Comparison of ENCODE assay signal across 8 mouse cellular contexts in the genomic region with DNA sequence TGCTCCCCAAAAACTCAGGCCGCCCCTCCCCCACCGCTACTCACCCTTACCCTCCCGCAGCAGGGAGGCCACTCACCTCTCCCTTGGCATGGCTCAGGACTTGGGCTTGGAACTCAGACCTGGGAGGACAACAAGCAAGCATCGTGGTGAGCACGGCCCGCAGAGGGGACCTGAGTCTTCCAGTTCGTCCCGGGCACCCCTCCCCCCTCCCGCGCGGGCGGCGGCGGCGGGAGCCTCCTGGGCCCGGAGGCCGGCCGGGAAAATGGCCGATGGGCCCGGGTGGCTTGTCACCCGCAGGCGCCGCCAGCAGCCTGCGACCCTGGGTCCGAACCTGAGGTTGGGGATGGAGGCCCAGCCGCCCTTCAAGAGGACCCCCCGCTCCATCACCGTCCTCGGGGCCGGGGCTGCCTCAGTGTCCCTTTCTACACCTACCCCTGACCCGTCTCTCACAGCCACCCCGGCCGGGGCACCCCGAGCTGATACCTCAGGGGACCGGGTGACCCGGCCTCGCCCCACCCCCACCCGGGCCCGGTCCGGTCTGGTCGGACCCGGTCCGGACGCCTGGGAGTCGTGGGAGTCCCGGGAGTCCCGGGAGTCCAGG. TPM values are rescaled to one million over a fixed set of nuclear protein-coding genes. Genes with fewer than 3 reads are reported as not detected.
DNase-seq lines count a peak whose midpoint lies in the region; ATAC-seq and TF ChIP-seq lines count a peak whose summit lies in the region.

No protein-coding gene starts in this region.

- TF ChIP-seq POLR2A in small intestine, adult 2 months (IDR thresholded peaks at IDR 0.05; ENCODE audit: low read depth, low read length) = no peak

- H3K9ac ChIP-seq in ES-E14 (ENCODE audit: insufficient read depth, low read depth, low read length, poor library complexity, severe bottlenecking) = peak overlapping the region; percentile 89
- peak overlapping the region; percentile 88 for H3K9ac ChIP-seq in kidney, embryonic 14.5 days (ENCODE audit: low read depth, low read length)
- H3K9ac ChIP-seq in lung, embryonic 14.5 days = peak overlapping the region; percentile 84

- peak overlapping the region; percentile 92 for H3K4me2 ChIP-seq in kidney, embryonic 14.5 days (replicated peaks; ENCODE audit: low read depth, low read length)
- peak overlapping the region; percentile 92 for H3K4me2 ChIP-seq in lung, embryonic 14.5 days

- DNase-seq in A20 (ENCODE audit: low read depth, low spot score) = peak; percentile 75
- no peak for DNase-seq in ES-E14 (ENCODE audit: low read depth, low spot score)
- peak; percentile 78 for DNase-seq in cerebellum, adult 9-10 months
- peak; percentile 43 for DNase-seq in lung, embryonic 14.5 days

- peak overlapping the region; percentile 82 to 88 for H3K4me3 ChIP-seq in ES-E14 (ENCODE audit: insufficient read depth in 1 of 2, low read depth in 1 of 2, low read length in 2 of 2, poor library complexity in 1 of 2, severe bottlenecking in 1 of 2)
- peak overlapping the region; percentile 89 for H3K4me3 ChIP-seq in kidney, embryonic 14.5 days (ENCODE audit: low read length)
- peak overlapping the region; percentile 89 for H3K4me3 ChIP-seq in lung, embryonic 14.5 days (ENCODE audit: low read depth, low read length)
- H3K4me3 ChIP-seq in small intestine, adult 2 months (ENCODE audit: low read depth, low read length) = peak overlapping the region; percentile 89

- H3K4me1 ChIP-seq in ES-E14 (ENCODE audit: control insufficient read depth in 2 of 2, insufficient read depth in 2 of 2, low read length in 2 of 2, poor library complexity in 1 of 2) = peaks cover 6 to 20% of the 10 kb centered on the region in 2 experiments
- peaks cover 20% of the 10 kb centered on the region for H3K4me1 ChIP-seq in kidney, embryonic 14.5 days (ENCODE audit: control insufficient read depth, insufficient read depth, low read length)
- H3K4me1 ChIP-seq in lung, embryonic 14.5 days (ENCODE audit: insufficient read depth) = peaks cover 15% of the 10 kb centered on the region
- H3K4me1 ChIP-seq in small intestine, adult 2 months (ENCODE audit: control insufficient read depth, insufficient read depth, insufficient read length, low read length) = peaks cover 10% of the 10 kb centered on the region

- H3K36me3 ChIP-seq in ES-E14 (ENCODE audit: control insufficient read depth, insufficient read depth, low read length, poor library complexity, severe bottlenecking) = peaks cover 31% of the 10 kb centered on the region
- H3K36me3 ChIP-seq in kidney, embryonic 14.5 days (ENCODE audit: control insufficient read depth, insufficient read depth, low read length) = peaks cover 20% of the 10 kb centered on the region
- peaks cover 33% of the 10 kb centered on the region for H3K36me3 ChIP-seq in lung, embryonic 14.5 days (ENCODE audit: insufficient read depth)
- no peaks in the 10 kb centered on the region for H3K36me3 ChIP-seq in small intestine, adult 2 months (ENCODE audit: control insufficient read depth, insufficient read depth, low read length)

- under 1% methylated on average over 47 of the region's 47 CpGs for WGBS in kidney, embryonic 14.5 days
- under 1% methylated on average over 45 of the region's 47 CpGs for WGBS in lung, embryonic 14.5 days
- WGBS in small intestine, adult 2 months = 1% methylated on average over 46 of the region's 47 CpGs

- ATAC-seq in granulocyte monocyte progenitor cell, adult 5-6 weeks (replicated peaks; ENCODE audit: poor library complexity, severe bottlenecking) = peak; percentile 3; the same call in 1 of the 2 replicates
- peak; percentile 50 for ATAC-seq in kidney, embryonic 14.5 days (ENCODE audit: low FRiP score, low TSS enrichment)
- ATAC-seq in lung, embryonic 14.5 days (ENCODE audit: insufficient read depth) = peak; percentile 3
- no peak for ATAC-seq in activated CD4-positive, CD25-positive, alpha-beta regulatory T cell, adult 4 months

- in situ Hi-C loops in ES-E14 (cut with MboI; ENCODE audit: low sequenced_read_pairs in 2 of 2, unreplicated experiment in 2 of 2) = no loop called here

- H3K27me3 ChIP-seq in kidney, embryonic 14.5 days (ENCODE audit: control insufficient read depth, insufficient read depth, low read length) = no peaks in the 10 kb centered on the region
- no peaks in the 10 kb centered on the region for H3K27me3 ChIP-seq in lung, embryonic 14.5 days (ENCODE audit: insufficient read depth, low read length)
- no peaks in the 10 kb centered on the region for H3K27me3 ChIP-seq in small intestine, adult 2 months (ENCODE audit: control insufficient read depth, insufficient read depth, low read length)

- no peaks in the 10 kb centered on the region for H3K9me3 ChIP-seq in ES-E14 (ENCODE audit: control insufficient read depth, insufficient read depth, low read depth, low read length)
- no peaks in the 10 kb centered on the region for H3K9me3 ChIP-seq in kidney, embryonic 14.5 days (ENCODE audit: control insufficient read depth, low read length)
- H3K9me3 ChIP-seq in lung, embryonic 14.5 days (ENCODE audit: low read depth, low read length) = no peaks in the 10 kb centered on the region

- no peak for TF ChIP-seq CTCF in lung, embryonic 14.5 days (IDR thresholded peaks at IDR 0.05; ENCODE audit: low read depth)
- TF ChIP-seq CTCF in small intestine, adult 2 months (IDR thresholded peaks at IDR 0.05; ENCODE audit: extremely low read depth, insufficient read length, insufficient replicate concordance, low read depth, low read length) = no peak

- peak overlapping the region; percentile 54 for H3K27ac ChIP-seq in ES-E14 (ENCODE audit: insufficient read depth, low read depth, low read length, poor library complexity, severe bottlenecking)
- peak overlapping the region; percentile 76 for H3K27ac ChIP-seq in kidney, embryonic 14.5 days (ENCODE audit: low read depth, low read length)
- peak overlapping the region; percentile 60 for H3K27ac ChIP-seq in lung, embryonic 14.5 days (ENCODE audit: low read depth)
- no peak overlapping the region for H3K27ac ChIP-seq in small intestine, adult 2 months (ENCODE audit: insufficient read depth, low read depth, low read length)

TF ChIP-seq in ES-E14, 5 proteins besides CTCF, POLR2A, EP300 and RAD21:
- TF ChIP-seq CHD2 (IDR thresholded peaks at IDR 0.05; ENCODE audit: low read depth, low read length) = no peak
- no peak for TF ChIP-seq HCFC1 (IDR thresholded peaks at IDR 0.05; ENCODE audit: borderline replicate concordance, insufficient read depth, low read length)
- TF ChIP-seq ZNF384 (IDR thresholded peaks at IDR 0.05; ENCODE audit: low read depth, low read length) = no peak
- TF ChIP-seq MAFK (IDR thresholded peaks at IDR 0.05; ENCODE audit: insufficient read depth, low read depth, low read length) = no peak
- no peak for TF ChIP-seq ZC3H11A (IDR thresholded peaks at IDR 0.05; ENCODE audit: borderline replicate concordance, low read depth, low read length)

RNA-seq across cellular contexts. Expression of gene Ccne1, which starts 0.5 kb away (rescaled TPM):
- total RNA-seq in ES-E14 (2012; rRNA removed) = 194 and 278 TPM in 2 replicates
- 22.4 and 23.1 TPM in 2 replicates for total RNA-seq in granulocyte monocyte progenitor cell, adult 5-6 weeks (2014; fragmentation: Nextera tagmentation)
- 20.9 and 25.7 TPM in 2 replicates for total RNA-seq in granulocyte monocyte progenitor cell, adult 5-6 weeks (2017)
- 89.3 and 100 TPM in 2 replicates for polyA plus RNA-seq in kidney, embryonic 14.5 days (2014; fragmentation: Nextera tagmentation; extraction: Ambion mirVana)
- polyA plus RNA-seq in lung, embryonic 14.5 days (2014; fragmentation: Nextera tagmentation; extraction: Ambion mirVana) = 76.4 and 79.8 TPM in 2 replicates
- polyA plus RNA-seq in small intestine, adult 2 months (2012; rRNA removed) = 3.1 and 5.0 TPM in 2 replicates
- polyA plus RNA-seq in activated CD4-positive, CD25-positive, alpha-beta regulatory T cell, adult 4 months (2017; shearing (Covaris generic)) = 1 to 10 TPM; 4.4 to 8.1 TPM
